Mouse (Mus musculus): ENCODE data around the gene Lpgat1. TPM values are rescaled to one million over a fixed set of nuclear protein-coding genes. Genes with fewer than 3 reads are reported as not detected.

The Lpgat1 gene
- polyA plus RNA-seq, 2 experiments = 4.3 to 7.7 TPM

DNA sequence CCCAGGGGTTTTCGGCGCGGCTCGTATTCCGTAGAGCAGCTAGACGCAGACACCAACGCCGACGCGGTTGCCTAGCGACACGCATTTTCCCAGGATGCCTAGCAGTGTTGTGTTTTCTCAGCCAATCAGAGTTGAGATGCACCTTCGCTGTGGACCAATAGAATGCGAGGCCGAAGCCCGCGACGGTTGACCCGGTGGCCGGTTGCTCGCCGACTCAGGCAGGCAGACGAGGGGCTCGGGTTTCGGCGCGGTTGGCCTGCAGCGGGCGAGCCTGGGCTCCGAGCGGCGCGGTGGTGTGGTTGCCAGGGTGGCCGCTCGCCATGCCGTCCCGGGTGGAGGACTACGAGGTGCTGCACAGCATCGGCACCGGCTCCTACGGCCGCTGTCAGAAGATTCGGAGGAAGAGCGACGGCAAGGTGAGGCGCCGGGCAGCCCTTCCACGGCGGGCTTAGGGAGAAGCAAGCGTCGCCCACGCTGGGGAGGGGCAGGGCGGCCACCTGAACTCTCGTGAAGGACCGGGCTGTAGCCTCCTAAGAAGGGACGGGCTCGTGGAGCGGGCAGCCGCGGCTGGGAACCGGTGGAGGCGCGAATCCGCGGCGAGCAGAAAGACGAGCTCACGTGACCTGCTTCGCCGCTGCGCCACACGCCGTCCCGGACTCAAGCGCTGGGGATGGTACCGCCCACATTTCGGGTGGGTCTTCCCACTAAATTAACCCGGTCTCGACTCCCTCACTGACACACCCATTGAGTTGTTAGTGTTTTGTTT, 103.9 kb downstream of the Lpgat1 start, which contains the start of gene Nek2:
Gene Nek2 (plus strand): TSS at position 119 of the 766 bp plus-strand sequence.
- peaks cover 8 to 9% of the 10 kb centered on the region in 2 experiments; a peak in 3 of 4 replicates for H3K4me1 ChIP-seq (replicated peaks; ENCODE audit: control insufficient read depth in 2 of 2, insufficient read depth in 2 of 2, low read length in 1 of 2)
- TF ChIP-seq CTCF (IDR thresholded peaks at IDR 0.05; ENCODE audit: low read depth) (no peak), EP300 (IDR thresholded peaks at IDR 0.05; ENCODE audit: low read depth) (0 out of 2 replicates have a peak, but pooled peaks have one; percentile 19)

DNA sequence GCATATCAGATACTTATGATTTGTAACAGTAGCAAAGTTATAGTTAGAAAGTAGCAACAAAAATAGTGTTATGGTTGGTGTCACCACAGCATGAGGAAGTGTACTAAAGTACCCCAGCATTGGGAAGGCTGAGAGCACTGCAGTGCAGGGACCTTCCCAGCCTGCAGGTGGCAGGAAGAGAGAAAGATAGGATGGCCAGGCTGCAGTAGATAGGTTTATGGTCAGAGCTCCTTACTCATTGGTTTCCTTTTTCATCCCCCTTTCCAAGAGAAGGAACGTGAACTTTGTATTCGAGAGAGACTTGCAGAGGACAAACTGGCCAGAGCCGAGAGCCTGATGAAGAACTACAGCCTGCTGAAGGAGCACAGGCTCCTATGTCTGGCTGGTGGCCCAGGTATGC, 111.5 kb downstream of the Lpgat1 start:
- H3K4me1 ChIP-seq (replicated peaks; ENCODE audit: control insufficient read depth in 2 of 2, insufficient read depth in 2 of 2, low read length in 1 of 2) = no peaks in the 10 kb centered on the region
- no peaks in the 10 kb centered on the region for H3K9me3 ChIP-seq (ENCODE audit: control insufficient read depth, low read length)
- 60% methylated on average over 3 of the region's 3 CpGs for WGBS (ENCODE audit: insufficient replicate concordance)
- no peak overlapping the region for H3K27ac ChIP-seq
- no peak overlapping the region for H3K9ac ChIP-seq (replicated peaks)
- peaks cover 86% of the 10 kb centered on the region for H3K36me3 ChIP-seq (replicated peaks; ENCODE audit: control insufficient read depth, insufficient read depth, low read depth)
- H3K4me2 ChIP-seq (ENCODE audit: low read depth) = no peak overlapping the region
- no peaks in the 10 kb centered on the region for H3K27me3 ChIP-seq (ENCODE audit: control insufficient read depth, insufficient read depth, low read length)
- peak; percentile 45 for TF ChIP-seq CTCF (IDR thresholded peaks at IDR 0.05; ENCODE audit: low read depth)
- TF ChIP-seq EP300 (IDR thresholded peaks at IDR 0.05; ENCODE audit: low read depth) = no peak
- ATAC-seq (ENCODE audit: insufficient read depth) = no peak
- no peak for DNase-seq (ENCODE audit: low read depth in 3 of 3, low spot score in 3 of 3)
- H3K4me3 ChIP-seq (ENCODE audit: insufficient read depth in 1 of 2, low read depth in 2 of 2, low read length in 2 of 2) = no peak overlapping the region

More for the DNA sequence above, 103.9 kb downstream of the Lpgat1 start, which contains the start of gene Nek2:
- no peaks in the 10 kb centered on the region for H3K27me3 ChIP-seq (ENCODE audit: control insufficient read depth, insufficient read depth, low read length)
- DNase-seq (ENCODE audit: low read depth in 3 of 3, low spot score in 3 of 3) (peak; percentile 95 to 96 (median 95)), ATAC-seq (ENCODE audit: insufficient read depth) (peak; percentile 94)
- no peaks in the 10 kb centered on the region for H3K9me3 ChIP-seq (ENCODE audit: control insufficient read depth, low read length)
- under 1% methylated on average over 79 of the region's 79 CpGs for WGBS (ENCODE audit: insufficient replicate concordance)
- peak within 1 kb of the TSS; percentile 67 for H3K4me2 ChIP-seq (ENCODE audit: low read depth)
- H3K27ac ChIP-seq = peak within 1 kb of the TSS; percentile 71
- H3K9ac ChIP-seq (replicated peaks) = peak within 1 kb of the TSS; percentile 92
- peak within 1 kb of the TSS; percentile 65 to 78 for H3K4me3 ChIP-seq (ENCODE audit: insufficient read depth in 1 of 2, low read depth in 2 of 2, low read length in 2 of 2)
- peaks cover 41% of the 10 kb centered on the region for H3K36me3 ChIP-seq (replicated peaks; ENCODE audit: control insufficient read depth, insufficient read depth, low read depth)

DNA sequence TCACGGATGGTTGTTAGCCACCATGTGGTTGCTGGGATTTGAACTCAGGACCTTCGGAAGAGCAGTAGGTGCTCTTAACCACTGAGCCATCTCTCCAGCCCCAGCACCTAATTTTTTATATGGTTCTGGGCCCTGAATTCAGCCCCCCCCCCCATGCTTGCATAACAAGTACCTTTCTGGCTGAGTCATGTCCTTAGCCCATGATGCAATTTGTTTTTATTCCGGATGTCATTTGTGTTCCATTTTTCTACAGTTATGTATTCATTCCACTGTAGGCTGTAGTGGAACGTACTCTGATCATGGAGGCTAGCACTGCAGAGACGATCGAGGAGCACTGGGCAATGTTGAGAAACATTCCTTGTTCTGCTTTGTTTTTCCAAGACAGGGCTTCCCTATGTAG, 115.8 kb downstream of the Lpgat1 start:
- no peak for DNase-seq (ENCODE audit: low read depth in 3 of 3, low spot score in 3 of 3)
- Histone ChIP-seq H3K4me3 (ENCODE audit: insufficient read depth in 1 of 2, low read depth in 2 of 2, low read length in 2 of 2) (no peak overlapping the region), H3K9ac (replicated peaks) (no peak overlapping the region), H3K9me3 (ENCODE audit: control insufficient read depth, low read length) (no peaks in the 10 kb centered on the region), H3K36me3 (replicated peaks; ENCODE audit: control insufficient read depth, insufficient read depth, low read depth) (peaks cover 44% of the 10 kb centered on the region), H3K4me2 (ENCODE audit: low read depth) (no peak overlapping the region), H3K27ac (no peak overlapping the region), H3K4me1 (replicated peaks; ENCODE audit: control insufficient read depth in 2 of 2, insufficient read depth in 2 of 2, low read length in 1 of 2) (no peaks in the 10 kb centered on the region), H3K27me3 (ENCODE audit: control insufficient read depth, insufficient read depth, low read length) (no peaks in the 10 kb centered on the region)
- ATAC-seq (ENCODE audit: insufficient read depth) = no peak
- 85% methylated on average over 6 of the region's 6 CpGs for WGBS (ENCODE audit: insufficient replicate concordance)
- TF ChIP-seq CTCF (IDR thresholded peaks at IDR 0.05; ENCODE audit: low read depth) (no peak), EP300 (IDR thresholded peaks at IDR 0.05; ENCODE audit: low read depth) (no peak)

Other genes with a start within 250 kb of the Lpgat1 start
- 13.4 and 16.6 TPM in 2 replicates for gene Dtl, start 142.3 kb upstream of the Lpgat1 start, polyA plus RNA-seq (2012; rRNA removed)
- gene Dtl, start 142.3 kb upstream of the Lpgat1 start, polyA plus RNA-seq (2014; fragmentation: Nextera tagmentation; extraction: Ambion mirVana) = 29.0 and 30.7 TPM in 2 replicates
- 15.3 and 16.8 TPM in 2 replicates for gene Ints7, start 142.2 kb upstream of the Lpgat1 start, polyA plus RNA-seq (2012; rRNA removed)
- 13.5 and 17.4 TPM in 2 replicates for gene Ints7, start 142.2 kb upstream of the Lpgat1 start, polyA plus RNA-seq (2014; fragmentation: Nextera tagmentation; extraction: Ambion mirVana)
- 11.2 and 14.4 TPM in 2 replicates for gene Nek2, start 103.6 kb downstream of the Lpgat1 start, polyA plus RNA-seq (2012; rRNA removed)
- gene Nek2, start 103.6 kb downstream of the Lpgat1 start, polyA plus RNA-seq (2014; fragmentation: Nextera tagmentation; extraction: Ambion mirVana) = 28.8 and 33.0 TPM in 2 replicates
- gene Slc30a1, start 188.9 kb downstream of the Lpgat1 start, polyA plus RNA-seq (2012; rRNA removed) = 3.8 and 5.9 TPM in 2 replicates
- gene Slc30a1, start 188.9 kb downstream of the Lpgat1 start, polyA plus RNA-seq (2014; fragmentation: Nextera tagmentation; extraction: Ambion mirVana) = 2.1 and 3.2 TPM in 2 replicates